Mouse (Mus musculus) C2C12 (cell line): ENCODE results near the gene Tgfbr2. TPM values are rescaled to one million over a fixed set of nuclear protein-coding genes. Genes with fewer than 3 reads are reported as not detected.

Experiments used
- H3K27me3 ChIP-seq: one replicate; pipeline ENCODE4 v1.6.1; 2011; ENCODE audit not compliant: control insufficient read depth, insufficient read depth, insufficient read length
- H3K36me3 ChIP-seq: one replicate; pipeline ENCODE4 v1.6.1; 2011; ENCODE audit not compliant: control insufficient read depth, insufficient read depth
- H3K4me3 ChIP-seq: one replicate; pipeline ENCODE4 v1.5.1; 2011; ENCODE audit warnings: mild to moderate bottlenecking, control low read depth; ENCODE audit not compliant: poor library complexity, insufficient read depth, severe bottlenecking
- H3K79me2 ChIP-seq: one replicate; pipeline ENCODE4 v1.6.1; 2011; ENCODE audit not compliant: control insufficient read depth, insufficient read depth
- H3K79me3 ChIP-seq: one replicate; pipeline ENCODE4 v1.6.1; 2011; ENCODE audit warnings: low read depth, control low read depth
- H3ac ChIP-seq: one replicate; pipeline ENCODE3; 2011; ENCODE audit warnings: low read depth; ENCODE audit not compliant: control insufficient read depth, insufficient read length
- CEBPB ChIP-seq: IDR thresholded peaks from one replicate; pipeline ENCODE4 v1.6.1; 2011; ENCODE audit warnings: low read depth, mild to moderate bottlenecking, control low read depth, moderate library complexity
- CTCF ChIP-seq: IDR thresholded peaks from one replicate; pipeline ENCODE4 v1.5.1; 2011; ENCODE audit not compliant: control insufficient read depth, insufficient read depth, insufficient read length
- FOSL1 ChIP-seq: IDR thresholded peaks from one replicate; pipeline ENCODE4 v1.8.0; 2011; ENCODE audit warnings: mild to moderate bottlenecking, low read length; ENCODE audit not compliant: poor library complexity, insufficient read depth, severe bottlenecking
- MAX ChIP-seq: IDR thresholded peaks from one replicate; pipeline ENCODE4 v1.6.1; 2011; ENCODE audit warnings: mild to moderate bottlenecking, control low read depth
- MYOD1 ChIP-seq: IDR thresholded peaks from one replicate; pipeline ENCODE4 v1.6.1; 2011; ENCODE audit warnings: low read depth; ENCODE audit not compliant: control insufficient read depth, insufficient read length
- MYOG ChIP-seq: IDR thresholded peaks from one replicate; pipeline ENCODE4 v1.6.1; 2011; ENCODE audit not compliant: control insufficient read depth, insufficient read length; ENCODE audit errors: extremely low read depth
- USF1 ChIP-seq: IDR thresholded peaks from one replicate; pipeline ENCODE4 v1.6.1; 2011; ENCODE audit warnings: low read depth, mild to moderate bottlenecking, control low read depth, moderate library complexity
- polyA plus RNA-seq: library from polyadenylated mRNA; unstranded; fragments of >200 nt; fragmentation: generic; extraction: Trizol; gene quantifications from one replicate; pipeline ENCODE4 v1.2.1, GENCODE M21; 2012; ENCODE audit warnings: missing spikeins

Tgfbr2 gene
- polyA plus RNA-seq, 1 experiment = 15.3 TPM

DNA sequence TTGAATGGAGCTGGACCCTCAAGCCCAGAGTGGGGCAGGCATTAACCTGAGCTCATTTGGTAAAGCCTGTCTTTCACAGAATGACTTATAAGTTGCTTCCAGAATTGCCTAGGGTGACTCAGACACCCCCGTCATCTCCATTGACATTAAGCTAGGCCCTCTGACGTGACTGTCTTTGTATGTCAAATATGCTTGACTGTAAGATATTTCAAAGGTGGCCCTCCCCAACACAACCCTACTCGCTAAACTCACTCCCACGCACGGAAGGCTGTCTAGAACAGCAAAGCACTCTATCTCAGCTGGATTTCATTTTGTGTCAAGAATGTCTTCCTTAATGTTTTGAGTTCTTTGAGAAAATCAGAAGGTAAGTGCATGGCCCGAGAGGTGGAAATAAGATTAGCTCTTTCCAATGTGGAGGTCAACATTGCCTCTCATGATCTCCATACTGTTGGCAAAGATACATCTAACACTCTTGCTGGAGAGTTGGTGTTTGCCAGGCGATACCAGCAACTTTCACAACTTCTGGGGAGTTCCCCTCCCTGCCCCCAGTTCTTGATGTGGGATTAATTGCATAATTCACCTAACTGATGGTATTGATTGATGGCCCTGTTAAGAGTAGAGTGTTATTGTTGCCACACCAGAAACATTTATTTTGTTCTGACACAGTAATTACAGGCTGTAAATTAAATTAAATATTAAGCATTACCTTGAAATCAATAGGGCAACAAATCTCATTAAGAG, 83.9 kb downstream of the Tgfbr2 start:
- TF ChIP-seq CEBPB (no peak), FOSL1 (no peak), MYOD1 (no peak), MAX (no peak), USF1 (no peak), MYOG (no peak), CTCF (no peak)
- no peaks in the 10 kb centered on the region for H3K79me3 ChIP-seq
- H3K4me3 ChIP-seq = no peak overlapping the region
- no peak overlapping the region for H3ac ChIP-seq
- H3K27me3 ChIP-seq = no peaks in the 10 kb centered on the region
- no peaks in the 10 kb centered on the region for H3K79me2 ChIP-seq
- peaks cover 29% of the 10 kb centered on the region for H3K36me3 ChIP-seq

GRCm38 (mm10) chr9:116090296-116090695, 84.9 kb downstream of the Tgfbr2 start:
- Histone ChIP-seq H3K4me3 (no peak overlapping the region), H3K79me2 (no peaks in the 10 kb centered on the region), H3K79me3 (no peaks in the 10 kb centered on the region), H3K36me3 (peaks cover 29% of the 10 kb centered on the region), H3ac (no peak overlapping the region), H3K27me3 (no peaks in the 10 kb centered on the region)
- no peak for TF ChIP-seq MAX
- no peak for TF ChIP-seq MYOD1
- no peak for TF ChIP-seq USF1
- no peak for TF ChIP-seq MYOG
- TF ChIP-seq FOSL1 = no peak
- TF ChIP-seq CTCF = no peak
- no peak for TF ChIP-seq CEBPB

DNA sequence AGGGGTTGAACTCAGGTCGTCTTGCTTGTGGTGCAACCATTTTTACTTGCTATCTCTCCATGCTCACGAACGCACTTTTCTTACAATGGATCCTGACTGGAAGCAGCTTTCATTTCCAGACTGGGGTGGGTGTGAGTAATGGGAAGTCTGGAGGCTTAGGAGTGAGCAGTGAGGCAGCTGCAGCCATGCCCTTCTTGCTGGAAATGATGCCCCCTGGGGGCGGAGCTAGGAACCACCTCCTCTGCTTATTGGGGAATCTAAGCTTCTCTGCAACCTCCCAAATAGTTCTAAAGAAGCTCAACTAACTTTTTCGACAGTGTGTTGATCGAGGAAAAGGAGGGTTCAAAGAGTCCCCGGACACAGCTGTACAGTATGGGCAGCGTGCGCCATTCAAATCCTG, 86.2 kb downstream of the Tgfbr2 start:
- no peak overlapping the region for H3K4me3 ChIP-seq
- H3K36me3 ChIP-seq = peaks cover 29% of the 10 kb centered on the region

DNA sequence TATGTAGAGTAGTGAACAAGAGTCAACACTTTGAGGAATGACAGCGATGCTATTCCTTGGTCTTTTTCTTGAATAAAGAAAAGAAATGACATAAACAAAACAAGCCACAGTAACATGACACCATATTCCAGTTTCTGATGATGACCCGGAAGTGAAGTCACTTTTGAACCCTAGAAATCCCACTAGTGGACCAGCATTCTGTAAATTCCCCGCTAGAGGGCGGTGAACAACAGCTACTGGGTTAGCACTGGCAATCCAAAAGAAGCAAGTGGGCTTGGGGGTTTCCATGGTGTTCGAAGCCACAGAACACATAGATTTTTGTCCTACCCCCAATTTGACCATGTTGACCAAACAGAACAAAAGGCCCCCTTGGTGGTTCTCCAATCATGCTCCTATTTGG, 87.3 kb downstream of the Tgfbr2 start:
- Histone ChIP-seq H3K36me3 (peaks cover 29% of the 10 kb centered on the region), H3ac (no peak overlapping the region), H3K27me3 (no peaks in the 10 kb centered on the region), H3K4me3 (no peak overlapping the region), H3K79me3 (no peaks in the 10 kb centered on the region), H3K79me2 (no peaks in the 10 kb centered on the region)
- TF ChIP-seq MYOG (no peak), FOSL1 (no peak), CTCF (peak; percentile 35)

More for the DNA sequence above, 86.2 kb downstream of the Tgfbr2 start:
- TF ChIP-seq FOSL1 (no peak), MYOD1 (no peak), USF1 (no peak), MYOG (no peak), CTCF (no peak), MAX (no peak), CEBPB (no peak)
- Histone ChIP-seq H3K27me3 (no peaks in the 10 kb centered on the region), H3K79me2 (no peaks in the 10 kb centered on the region), H3ac (no peak overlapping the region), H3K79me3 (no peaks in the 10 kb centered on the region)

- H3K36me3 ChIP-seq = peaks cover 27% of the 10 kb centered on the region
- no peaks in the 10 kb centered on the region for H3K79me3 ChIP-seq
- no peaks in the 10 kb centered on the region for H3K79me2 ChIP-seq
- no peak overlapping the region for H3K4me3 ChIP-seq
- H3ac ChIP-seq = no peak overlapping the region
- H3K27me3 ChIP-seq = no peaks in the 10 kb centered on the region
- TF ChIP-seq CEBPB (no peak), FOSL1 (no peak), MYOD1 (no peak), CTCF (no peak), MAX (no peak), MYOG (no peak), USF1 (no peak)
Measured at GRCm38 (mm10) chr9:116087263-116087662, 87.9 kb downstream of the Tgfbr2 start.
